Mouse (Mus musculus) testis, postnatal 14 days (tissue): ENCODE measurements around the gene Ptprm.

Source experiments
- DNase-seq: peaks from one replicate; pipeline ENCODE4 v3.0.0; 2021; ENCODE audit warnings: low spot score

Gene Ptprm

GRCm38 (mm10) chr17:67287501-67287900, 66.8 kb downstream of the Ptprm start:
- DNase-seq, result no peak

GRCm38 (mm10) chr17:67281640-67282170, 72.6 kb downstream of the Ptprm start:
- no peak for DNase-seq

DNA sequence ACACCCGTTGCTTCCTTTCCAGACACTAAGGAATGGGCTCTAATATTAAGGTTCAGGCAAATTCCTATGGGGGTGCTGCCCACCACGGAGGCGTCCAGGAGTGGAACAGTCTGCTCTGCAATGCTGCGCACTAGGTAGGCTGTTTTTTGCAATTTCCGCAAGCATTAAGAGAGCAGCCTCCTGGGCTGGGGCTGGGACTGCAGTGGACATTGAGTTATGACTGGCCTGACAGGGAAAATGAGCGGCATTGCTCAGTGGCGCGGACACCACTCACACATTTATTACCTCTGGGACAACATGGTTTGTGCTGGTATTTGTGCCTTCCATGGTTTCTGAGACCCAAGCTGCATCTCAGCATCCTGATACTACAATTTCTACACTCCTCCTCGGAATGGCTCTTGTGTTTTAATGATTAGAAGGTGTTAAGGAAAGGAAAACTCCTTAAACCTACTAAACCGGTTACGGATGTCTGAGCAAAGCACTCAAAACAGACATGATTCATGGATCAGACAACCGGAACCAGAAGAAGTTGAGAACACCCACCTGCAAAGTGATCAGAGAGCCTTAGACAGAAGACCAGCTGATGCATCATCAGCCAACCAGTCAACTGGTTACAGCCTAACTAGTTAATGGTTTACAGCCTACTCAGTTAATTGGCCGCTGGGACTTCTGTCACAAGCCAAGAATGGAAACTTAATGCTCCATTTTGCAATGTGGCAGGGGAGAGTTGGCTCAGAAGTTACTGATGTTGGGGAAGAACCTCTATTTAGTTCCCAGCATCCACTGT, 76.9 kb downstream of the Ptprm start:
- no peak for DNase-seq

DNA sequence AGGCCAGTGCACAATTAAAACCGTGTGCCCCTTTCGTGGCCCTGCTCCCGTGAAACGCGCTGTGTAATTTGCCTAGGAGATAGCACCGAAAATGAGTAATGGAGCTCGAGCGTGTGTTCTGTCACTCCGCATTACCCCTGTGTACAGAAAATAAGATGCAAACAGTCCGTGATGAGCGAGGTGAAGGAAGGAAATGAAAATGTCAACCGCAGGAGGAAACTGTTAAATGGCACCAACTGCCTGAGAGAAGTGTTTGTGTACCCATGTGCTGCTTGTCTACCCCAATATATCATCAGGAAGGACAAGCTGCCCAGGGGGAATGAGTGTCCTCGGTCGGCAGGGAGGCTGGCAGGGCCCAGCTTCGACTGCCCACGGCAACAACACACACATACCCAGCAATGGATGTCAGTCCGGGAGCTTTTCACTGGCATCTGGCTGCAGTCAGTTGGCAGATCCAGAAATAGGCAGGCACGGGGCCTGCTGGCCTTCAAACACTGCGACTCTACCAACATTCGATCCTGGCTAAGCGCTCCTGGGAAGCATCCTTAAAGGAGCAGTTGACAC, 79.6 kb downstream of the Ptprm start:
- no peak for DNase-seq

- DNase-seq, result no peak
Observed at GRCm38 (mm10) chr17:67272928-67273327, 81.3 kb downstream of the Ptprm start.

- no peak for DNase-seq
Observed at GRCm38 (mm10) chr17:67268475-67269080, 85.7 kb downstream of the Ptprm start.

DNA sequence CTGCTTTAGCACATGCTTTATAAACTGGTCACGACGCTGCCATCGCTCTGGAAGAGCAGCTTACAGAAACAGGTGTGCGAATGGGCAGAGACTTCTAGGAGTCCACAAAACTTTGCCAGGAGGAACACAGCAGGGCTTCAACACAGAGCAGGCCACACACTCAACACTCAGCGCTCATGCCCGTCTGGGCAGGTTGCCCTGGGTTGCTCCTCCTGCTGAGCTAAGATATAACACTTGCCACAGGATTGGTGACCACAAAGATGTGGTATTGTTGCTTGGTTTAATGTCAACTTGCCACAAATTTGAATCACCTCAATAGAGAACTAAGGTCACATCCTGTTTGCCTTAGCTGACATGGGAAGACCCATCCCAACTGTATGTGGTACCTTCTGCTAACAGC, 88.0 kb downstream of the Ptprm start:
- no peak for DNase-seq

GRCm38 (mm10) chr17:67265520-67265919, 88.7 kb downstream of the Ptprm start:
- no peak for DNase-seq

GRCm38 (mm10) chr17:67264716-67265115, 89.5 kb downstream of the Ptprm start:
- DNase-seq, result no peak

- DNase-seq, result no peak
Observed at GRCm38 (mm10) chr17:67263024-67263423, 91.2 kb downstream of the Ptprm start.

DNA sequence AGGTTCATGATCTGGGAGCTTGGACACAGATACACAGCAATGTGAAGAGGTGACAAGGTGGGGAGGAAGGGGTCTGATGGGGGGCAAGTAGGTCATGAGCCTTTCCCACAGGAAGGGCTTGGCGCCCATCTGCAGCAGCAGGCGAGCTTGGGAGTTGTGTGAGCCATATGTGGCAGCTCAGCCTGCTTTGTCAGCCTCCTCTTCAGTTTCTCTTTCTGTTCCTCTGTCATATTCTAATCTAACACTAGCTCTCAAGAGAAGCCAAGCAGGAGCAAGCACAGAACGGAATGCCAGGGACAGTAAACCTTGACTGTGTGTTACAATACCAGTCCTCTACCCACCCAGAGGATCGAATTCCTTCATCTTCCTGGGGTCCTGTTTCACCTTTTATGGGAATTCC, 94.2 kb downstream of the Ptprm start:
- no peak for DNase-seq

GRCm38 (mm10) chr17:67257780-67258179, 96.5 kb downstream of the Ptprm start:
- DNase-seq, result no peak

- no peak for DNase-seq
Observed at GRCm38 (mm10) chr17:67256171-67256570, 98.1 kb downstream of the Ptprm start.

GRCm38 (mm10) chr17:67253445-67253844, 100.8 kb downstream of the Ptprm start:
- DNase-seq, result no peak

- no peak for DNase-seq
Observed at GRCm38 (mm10) chr17:67252992-67253391, 101.3 kb downstream of the Ptprm start.

DNA sequence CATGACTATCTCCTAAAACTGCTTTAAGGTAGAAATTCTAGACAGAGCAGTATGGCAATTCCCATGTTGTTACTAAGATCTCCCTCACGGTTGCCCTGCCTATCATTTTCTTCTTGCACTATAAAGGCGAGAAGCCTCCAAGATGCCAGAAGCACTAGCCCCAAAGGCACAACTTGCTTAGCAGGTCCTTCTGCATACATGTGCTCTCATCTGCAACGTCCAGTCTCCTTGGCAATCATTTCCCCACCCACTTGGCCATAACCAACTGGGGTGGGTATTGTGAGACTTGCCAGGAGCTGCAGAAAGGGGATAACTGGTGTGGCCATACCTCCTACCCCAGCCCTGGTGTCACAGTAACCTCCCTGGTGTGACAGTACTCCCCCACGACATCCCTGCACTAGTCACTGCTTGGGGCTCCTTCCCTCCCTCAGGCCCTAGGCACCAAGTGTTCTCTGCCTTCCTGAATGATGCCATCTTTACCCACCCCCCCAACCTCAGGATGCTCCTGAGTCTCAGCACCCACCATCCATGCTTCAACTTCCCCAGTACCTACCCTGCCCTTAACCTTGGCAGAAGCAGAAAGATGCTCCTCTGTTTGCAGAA, 108.9 kb downstream of the Ptprm start:
- DNase-seq, result no peak

DNA sequence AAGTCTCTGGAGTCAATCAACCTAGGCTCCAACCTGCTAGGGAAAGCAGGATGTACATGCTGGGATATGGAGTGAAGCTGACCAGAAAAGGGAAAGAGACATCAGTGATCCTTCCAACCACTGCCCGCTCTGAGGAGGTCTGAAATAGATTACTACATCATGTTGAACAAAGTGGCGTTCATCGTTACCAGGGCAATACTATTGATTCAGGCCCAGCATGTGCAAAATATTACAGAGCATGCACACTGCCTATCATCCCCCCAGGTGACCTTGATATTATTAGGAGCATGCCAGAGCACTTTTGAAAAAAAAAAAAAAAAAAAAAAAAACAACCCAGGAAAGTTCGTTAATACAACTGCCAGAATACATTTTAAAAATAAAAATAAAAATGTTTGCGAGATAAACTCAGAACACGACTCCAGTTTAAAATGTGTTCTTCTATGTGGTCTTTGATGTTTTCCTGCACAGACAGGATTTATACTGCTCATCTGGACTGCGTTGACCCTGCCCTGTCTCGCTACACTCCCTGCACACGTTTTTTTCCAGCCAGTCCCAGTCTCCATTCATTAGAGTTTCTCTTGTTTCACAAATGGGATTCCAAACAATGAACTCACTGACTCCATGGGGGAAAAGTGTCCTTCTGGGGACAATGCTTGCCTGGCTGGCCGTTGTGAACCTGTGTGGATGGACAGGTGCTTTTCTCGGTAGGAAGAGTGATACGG, 111.3 kb downstream of the Ptprm start:
- DNase-seq, result no peak

DNA sequence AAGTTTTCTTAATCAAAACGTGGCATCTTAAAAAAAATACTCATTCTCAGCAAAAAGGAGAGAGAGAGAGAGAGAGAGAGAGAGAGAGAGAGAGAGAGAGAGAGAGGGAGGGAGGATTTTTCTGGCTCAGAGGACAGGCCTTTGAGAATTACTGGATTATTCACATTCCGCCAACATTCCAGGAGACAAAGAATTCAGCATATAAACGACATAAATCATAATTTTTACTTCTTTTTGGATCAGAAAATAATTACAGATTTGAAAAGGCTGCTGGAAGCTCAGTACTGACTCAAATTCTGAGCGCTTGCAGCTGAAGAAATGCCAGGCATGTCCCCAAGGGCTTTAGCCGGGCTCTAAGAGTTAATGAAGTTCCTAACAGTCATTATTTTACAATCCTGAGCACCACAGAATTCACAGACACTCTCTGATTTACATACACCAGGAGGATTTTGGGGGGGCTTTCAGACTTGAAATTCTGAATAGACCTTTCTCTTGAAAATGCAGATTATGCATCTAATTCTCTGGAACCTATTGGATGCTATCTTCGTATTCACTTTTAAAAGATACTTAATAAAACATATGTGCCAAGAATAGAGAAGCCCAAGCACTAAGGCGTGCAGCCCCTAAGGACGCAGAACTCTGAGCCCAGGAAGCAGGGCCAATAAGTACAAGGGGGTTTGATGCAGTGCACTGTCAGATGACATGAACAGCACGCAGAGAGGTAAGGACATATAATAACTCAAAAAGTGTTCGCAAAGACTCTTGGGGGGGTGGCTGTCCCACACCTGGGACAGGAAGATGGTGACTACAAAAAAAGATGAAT, 112.1 kb downstream of the Ptprm start:
- DNase-seq, result no peak

DNA sequence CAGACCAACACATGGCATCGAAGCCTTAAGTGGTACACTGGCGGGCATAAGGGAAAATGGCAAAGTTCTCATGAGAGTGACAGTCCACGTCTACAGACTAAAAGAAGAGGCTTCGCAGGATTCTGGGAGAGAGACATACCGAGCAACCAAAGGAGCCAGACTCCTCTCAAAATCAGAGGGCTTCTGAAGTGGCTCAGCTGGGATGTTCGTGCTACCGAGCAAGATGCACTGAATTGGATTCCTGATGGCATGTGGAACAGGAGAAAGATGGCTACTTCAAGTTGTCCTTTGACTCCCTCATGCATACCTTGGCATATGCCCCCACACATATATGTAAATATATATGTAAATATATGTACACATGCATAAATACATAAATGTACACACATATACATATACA, 115.4 kb downstream of the Ptprm start:
- DNase-seq, result no peak

GRCm38 (mm10) chr17:67237407-67237806, 116.8 kb downstream of the Ptprm start:
- no peak for DNase-seq

GRCm38 (mm10) chr17:67233063-67233462, 121.2 kb downstream of the Ptprm start:
- no peak for DNase-seq
